Mouse (Mus musculus) kidney, adult 2 months (tissue): ENCODE measurements around the gene Wdr90.

Source experiments
- CTCF ChIP-seq: fragments of 200-500 bp; conservative IDR thresholded peaks from 2 replicates; pipeline ENCODE4 v1.5.1; 2011; ENCODE audit warnings: low read depth, mild to moderate bottlenecking, control low read depth, low read length, moderate library complexity, mixed read lengths; ENCODE audit not compliant: insufficient read depth, insufficient read length
- POLR2A ChIP-seq: fragments of 200-500 bp; IDR thresholded peaks from one replicate; pipeline ENCODE4 v1.6.1; 2011; ENCODE audit warnings: low read depth, low read length, control low read depth

- TF ChIP-seq POLR2A, result peak; percentile 18
- no peak for TF ChIP-seq CTCF
These were observed 37.8 kb downstream of the Wdr90 start, which contains the start of gene Wdr24 for GRCm38 (mm10) chr17:25823452-25823851.
